Mouse (Mus musculus): ENCODE measurements around the gene Dpp8. TPM values are rescaled to one million over a fixed set of nuclear protein-coding genes. Genes with fewer than 3 reads are reported as not detected.

Dpp8 gene
- polyA plus RNA-seq (2015; fragmentation: Nextera tagmentation; extraction: Ambion mirVana): 14.9 and 21.2 TPM in 2 replicates

GRCm38 (mm10) chr9:65032269-65033108, at the start of gene Dpp8:
Gene Dpp8, plus strand, starts transcription at chr9:65032414.

GRCm38 (mm10) chr9:65020991-65021886, 11.0 kb upstream of the Dpp8 start, which contains the start of gene Hacd3:
Gene Hacd3, minus strand, starts transcription at chr9:65021693.

GRCm38 (mm10) chr9:65100991-65101685, 68.9 kb downstream of the Dpp8 start, which contains the start of gene Igdcc4:
Gene Igdcc4, plus strand, starts transcription at chr9:65101486.

Other genes with a start within 250 kb of the Dpp8 start
- 4.6 and 6.3 TPM in 2 replicates for gene Dennd4a, start 221.1 kb upstream of the Dpp8 start, polyA plus RNA-seq (2015; fragmentation: Nextera tagmentation; extraction: Ambion mirVana)
- 0.02 and 0.04 TPM in 2 replicates for gene Slc24a1, start 80.8 kb upstream of the Dpp8 start, polyA plus RNA-seq (2015; fragmentation: Nextera tagmentation; extraction: Ambion mirVana)
- 29.1 and 36.5 TPM in 2 replicates for gene Ints14, start 71.5 kb upstream of the Dpp8 start, polyA plus RNA-seq (2015; fragmentation: Nextera tagmentation; extraction: Ambion mirVana)
- 114 and 259 TPM in 2 replicates for gene Hacd3, start 10.7 kb upstream of the Dpp8 start, polyA plus RNA-seq (2015; fragmentation: Nextera tagmentation; extraction: Ambion mirVana)
- 7.5 and 11.0 TPM in 2 replicates for gene Igdcc4, start 69.1 kb downstream of the Dpp8 start, polyA plus RNA-seq (2015; fragmentation: Nextera tagmentation; extraction: Ambion mirVana)
- 1.4 and 2.0 TPM in 2 replicates for gene Igdcc3, start 108.8 kb downstream of the Dpp8 start, polyA plus RNA-seq (2015; fragmentation: Nextera tagmentation; extraction: Ambion mirVana)
- gene Parp16, start 162.9 kb downstream of the Dpp8 start, polyA plus RNA-seq (2015; fragmentation: Nextera tagmentation; extraction: Ambion mirVana): 14.7 and 25.6 TPM in 2 replicates
- gene Cilp, start 232.8 kb downstream of the Dpp8 start, polyA plus RNA-seq (2015; fragmentation: Nextera tagmentation; extraction: Ambion mirVana): 1.2 and 2.6 TPM in 2 replicates

Measured in adrenal gland, postnatal 0 days (tissue).